Mouse (Mus musculus): ENCODE measurements at regions not wholly inside any gene's neighbourhood (a gene's known extent, or its start where the extent isn't known, plus 50 kb on each side); places are given as distances from the start of the nearest gene placed in this dataset.
"Not testable (repeated sequence)": the region's sequence is repeated elsewhere in the genome, so short reads cannot be mapped to it uniquely, and the experiment has no call there.

DNA sequence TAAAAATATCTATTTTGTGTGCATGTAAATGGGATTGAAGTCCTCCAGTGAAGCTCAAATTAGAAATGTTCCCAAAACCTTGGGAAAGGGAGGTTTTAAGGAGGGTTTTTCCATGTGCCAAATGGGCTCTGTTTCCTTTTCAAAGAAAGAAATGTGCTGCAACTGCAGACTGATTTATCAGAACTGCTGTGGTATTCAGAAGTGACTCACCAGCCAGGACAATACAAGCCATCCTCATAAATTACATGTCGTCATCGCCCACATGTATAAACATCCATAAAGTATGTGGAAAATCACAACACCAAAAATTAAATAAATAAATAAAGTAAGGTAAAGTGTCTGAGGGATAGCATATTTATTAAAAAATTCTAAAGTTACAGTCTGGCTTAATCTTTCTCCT lies 202.7 kb upstream of the Flrt2 start:
- TF ChIP-seq CEBPB (IDR thresholded peaks at IDR 0.05; ENCODE audit: insufficient read depth, poor library complexity, severe bottlenecking) (peak; percentile 83), POLR2AphosphoS2 (IDR thresholded peaks at IDR 0.05; ENCODE audit: insufficient read length, low read depth) (no peak), MAX (IDR thresholded peaks at IDR 0.05; ENCODE audit: low read depth) (peak; percentile 25)
- Histone ChIP-seq H3ac (ENCODE audit: control insufficient read depth, insufficient read length) (no peak overlapping the region), H3K27me3 (ENCODE audit: control insufficient read depth, insufficient read depth, insufficient read length) (no peaks in the 10 kb centered on the region), H3K36me3 (ENCODE audit: control insufficient read depth, insufficient read depth) (no peaks in the 10 kb centered on the region), H3K79me2 (ENCODE audit: control insufficient read depth, insufficient read depth) (no peaks in the 10 kb centered on the region), H3K4me3 (no peak overlapping the region), H3K4me2 (ENCODE audit: low read depth) (peak overlapping the region; percentile 55)

DNA sequence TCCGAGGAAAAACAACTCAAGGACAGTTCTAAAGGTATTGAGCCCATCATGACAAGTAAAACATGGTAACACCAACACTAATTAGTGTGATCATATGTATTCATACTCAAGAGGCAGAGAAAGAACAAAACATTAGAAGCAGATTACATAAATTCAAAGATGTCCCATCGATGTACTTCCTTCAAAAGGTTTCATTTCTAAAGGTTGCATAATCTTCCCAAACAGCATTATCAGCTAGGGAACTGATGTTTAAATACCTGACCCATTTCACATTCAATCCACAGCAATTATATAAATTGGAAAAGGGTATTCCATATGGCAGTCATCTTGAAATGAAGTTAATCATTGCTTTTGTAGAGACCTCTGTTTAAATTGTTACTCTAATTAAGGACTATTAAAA lies 202.2 kb upstream of the Flrt2 start:
- Histone ChIP-seq H3K4me2 (ENCODE audit: low read depth) (no peak overlapping the region), H3K79me2 (ENCODE audit: control insufficient read depth, insufficient read depth) (no peaks in the 10 kb centered on the region), H3K27me3 (ENCODE audit: control insufficient read depth, insufficient read depth, insufficient read length) (no peaks in the 10 kb centered on the region), H3K4me3 (no peak overlapping the region), H3K36me3 (ENCODE audit: control insufficient read depth, insufficient read depth) (no peaks in the 10 kb centered on the region), H3ac (ENCODE audit: control insufficient read depth, insufficient read length) (no peak overlapping the region)
- TF ChIP-seq CEBPB (IDR thresholded peaks at IDR 0.05; ENCODE audit: insufficient read depth, poor library complexity, severe bottlenecking) (0 out of 2 replicates have a peak, but pooled peaks have one; percentile 52), TCF3 (IDR thresholded peaks at IDR 0.05; ENCODE audit: insufficient read length, low read depth) (no peak)

DNA sequence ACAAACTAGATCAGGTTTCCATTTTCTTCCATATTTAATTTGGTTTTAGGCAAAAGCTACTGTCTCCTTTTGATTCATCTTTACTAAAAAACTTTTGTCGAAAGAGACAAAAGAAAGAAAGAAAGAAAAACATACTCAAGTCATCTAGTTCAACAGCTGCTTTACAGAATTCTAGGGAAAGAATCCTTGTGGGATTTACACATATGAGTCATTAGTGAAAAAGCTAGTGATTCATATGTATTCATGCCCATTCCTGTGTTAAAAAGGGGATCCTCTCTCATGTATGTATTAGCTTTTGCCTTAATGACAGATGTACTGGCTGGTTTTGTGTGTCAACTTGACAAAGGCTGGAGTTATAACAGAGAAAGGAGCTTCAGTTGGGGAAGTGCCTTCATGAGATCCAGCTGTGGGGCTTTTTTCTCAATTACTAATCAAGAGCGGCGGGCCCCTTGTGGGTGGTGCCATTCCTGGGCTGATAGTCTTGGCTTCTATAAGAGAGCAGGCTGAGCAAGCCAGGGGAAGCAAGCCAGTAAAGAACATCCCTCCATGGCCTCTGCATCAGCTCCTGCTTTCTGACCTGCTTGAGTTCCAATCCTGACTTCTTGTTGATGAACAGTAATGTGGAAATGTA lies 200.1 kb upstream of the Flrt2 start:
- not testable (repeated sequence) for H3K36me3 ChIP-seq (ENCODE audit: control insufficient read depth, insufficient read depth); H3ac ChIP-seq (ENCODE audit: control insufficient read depth, insufficient read length); H3K79me2 ChIP-seq (ENCODE audit: control insufficient read depth, insufficient read depth); H3K4me3 ChIP-seq; H3K27me3 ChIP-seq (ENCODE audit: control insufficient read depth, insufficient read depth, insufficient read length)
- peak overlapping the region; percentile 76 for H3K4me2 ChIP-seq (ENCODE audit: low read depth)

DNA sequence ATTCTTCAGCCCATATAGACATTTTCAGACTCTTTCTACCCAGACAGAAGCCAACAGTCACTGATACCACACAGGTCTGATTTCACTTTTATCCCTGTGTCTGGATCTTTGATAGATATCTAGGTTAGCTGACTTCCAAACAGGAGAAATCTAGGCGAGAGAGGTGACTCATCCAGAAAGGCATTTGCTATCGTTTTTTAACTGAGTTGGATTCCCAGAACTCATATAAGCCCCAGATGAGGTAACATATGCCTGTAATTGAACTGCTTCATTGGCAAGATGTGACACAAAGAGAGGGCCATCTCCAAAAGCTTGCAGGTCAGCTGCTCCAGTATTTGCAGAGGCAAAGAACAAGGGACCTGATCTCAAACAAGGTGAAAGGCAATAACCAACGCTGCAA lies 190.6 kb upstream of the Flrt2 start:
- Histone ChIP-seq H3K36me3 (ENCODE audit: control insufficient read depth, insufficient read depth) (no peaks in the 10 kb centered on the region), H3K27me3 (ENCODE audit: control insufficient read depth, insufficient read depth, insufficient read length) (no peaks in the 10 kb centered on the region), H3K4me2 (ENCODE audit: low read depth) (no peak overlapping the region), H3ac (ENCODE audit: control insufficient read depth, insufficient read length) (no peak overlapping the region), H3K79me2 (ENCODE audit: control insufficient read depth, insufficient read depth) (no peaks in the 10 kb centered on the region), H3K4me3 (no peak overlapping the region)
- TF ChIP-seq POLR2AphosphoS2 (IDR thresholded peaks at IDR 0.05; ENCODE audit: insufficient read length, low read depth) (no peak), CEBPB (IDR thresholded peaks at IDR 0.05; ENCODE audit: insufficient read depth, poor library complexity, severe bottlenecking) (no peak), E2F4 (IDR thresholded peaks at IDR 0.05; ENCODE audit: insufficient read depth) (no peak), SRF (IDR thresholded peaks at IDR 0.05; ENCODE audit: control insufficient read depth, insufficient read length, low read depth) (no peak), MYOG (IDR thresholded peaks at IDR 0.05; ENCODE audit: control insufficient read depth in 1 of 3, insufficient read depth in 1 of 3, insufficient read length in 2 of 3, low read depth in 2 of 3) (no peak)

DNA sequence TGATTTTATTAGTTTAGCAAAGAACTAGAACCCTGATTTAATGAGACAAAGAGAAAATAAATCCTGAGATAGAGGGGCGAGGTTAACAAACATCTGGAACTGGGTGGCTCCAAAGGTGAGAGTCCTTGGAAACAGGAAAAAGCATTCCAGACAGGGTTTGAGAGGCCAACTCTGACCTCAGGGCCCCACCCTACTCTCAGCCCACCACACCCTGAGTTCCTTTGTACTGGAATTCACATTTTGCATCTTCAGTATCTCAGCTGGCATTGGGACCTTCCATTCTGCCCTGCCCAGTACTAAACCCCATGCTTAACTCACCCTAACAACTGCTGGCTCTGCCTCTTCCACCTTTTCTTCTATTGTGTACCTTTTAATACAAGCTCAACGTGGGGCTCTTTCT lies 172.0 kb upstream of the Flrt2 start:
- H3ac ChIP-seq (ENCODE audit: control insufficient read depth, insufficient read length), result no peak overlapping the region
- TF ChIP-seq POLR2AphosphoS2 (IDR thresholded peaks at IDR 0.05; ENCODE audit: insufficient read length, low read depth), result no peak
- no peak for TF ChIP-seq TCF3 (IDR thresholded peaks at IDR 0.05; ENCODE audit: insufficient read length, low read depth)
- no peak for TF ChIP-seq REST (IDR thresholded peaks at IDR 0.05; ENCODE audit: insufficient read depth, insufficient read length)
- TF ChIP-seq POLR2A (IDR thresholded peaks at IDR 0.05; ENCODE audit: insufficient read length, low read depth), result no peak
- TF ChIP-seq MYOG (IDR thresholded peaks at IDR 0.05; ENCODE audit: control insufficient read depth in 1 of 3, insufficient read depth in 1 of 3, insufficient read length in 2 of 3, low read depth in 2 of 3), result no peak
- TF ChIP-seq TCF12 (IDR thresholded peaks at IDR 0.05; ENCODE audit: insufficient read depth, poor library complexity, severe bottlenecking), result no peak
- TF ChIP-seq SRF (IDR thresholded peaks at IDR 0.05; ENCODE audit: control insufficient read depth, insufficient read length, low read depth), result no peak
- no peak for TF ChIP-seq USF1 (IDR thresholded peaks at IDR 0.05; ENCODE audit: low read depth)
- TF ChIP-seq CEBPB (IDR thresholded peaks at IDR 0.05; ENCODE audit: insufficient read depth, poor library complexity, severe bottlenecking), result no peak
- no peak for TF ChIP-seq MYOD1 (IDR thresholded peaks at IDR 0.05; ENCODE audit: control insufficient read depth in 1 of 3, insufficient read length in 2 of 3, low read depth in 2 of 3)
- no peak for TF ChIP-seq MAX (IDR thresholded peaks at IDR 0.05; ENCODE audit: low read depth)
- no peak for TF ChIP-seq E2F4 (IDR thresholded peaks at IDR 0.05; ENCODE audit: insufficient read depth)
- H3K79me2 ChIP-seq (ENCODE audit: control insufficient read depth, insufficient read depth), result no peaks in the 10 kb centered on the region
- no peaks in the 10 kb centered on the region for H3K36me3 ChIP-seq (ENCODE audit: control insufficient read depth, insufficient read depth)
- no peaks in the 10 kb centered on the region for H3K27me3 ChIP-seq (ENCODE audit: control insufficient read depth, insufficient read depth, insufficient read length)
- H3K4me2 ChIP-seq (ENCODE audit: low read depth), result no peak overlapping the region
- no peak overlapping the region for H3K4me3 ChIP-seq

DNA sequence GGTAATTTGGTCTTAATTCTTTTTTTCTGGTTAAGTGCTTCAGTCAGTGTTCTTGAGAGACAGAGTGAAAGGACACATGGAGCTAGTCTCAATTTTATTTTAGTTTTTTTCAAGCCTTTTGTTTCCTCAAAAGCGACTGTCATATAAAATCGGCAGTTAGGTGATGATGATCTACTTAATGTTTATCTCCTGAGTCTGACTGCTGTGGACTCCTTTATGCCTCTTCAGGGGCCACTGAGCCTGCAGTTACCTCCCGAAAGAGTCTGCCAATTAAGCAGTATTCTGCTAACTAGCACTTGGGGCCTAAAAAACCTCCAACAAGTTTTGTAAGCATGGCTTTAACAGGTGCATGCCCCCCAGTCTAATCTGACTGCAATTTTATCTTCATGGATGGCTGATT lies 170.0 kb upstream of the Flrt2 start:
- H3K4me3 ChIP-seq, result no peak overlapping the region
- TF ChIP-seq POLR2AphosphoS2 (IDR thresholded peaks at IDR 0.05; ENCODE audit: insufficient read length, low read depth) (no peak), MYOG (IDR thresholded peaks at IDR 0.05; ENCODE audit: control insufficient read depth in 1 of 3, insufficient read depth in 1 of 3, insufficient read length in 2 of 3, low read depth in 2 of 3) (no peak), POLR2A (IDR thresholded peaks at IDR 0.05; ENCODE audit: insufficient read length, low read depth) (no peak), CEBPB (IDR thresholded peaks at IDR 0.05; ENCODE audit: insufficient read depth, poor library complexity, severe bottlenecking) (no peak), TCF12 (IDR thresholded peaks at IDR 0.05; ENCODE audit: insufficient read depth, poor library complexity, severe bottlenecking) (no peak), MYOD1 (IDR thresholded peaks at IDR 0.05; ENCODE audit: control insufficient read depth in 1 of 3, insufficient read length in 2 of 3, low read depth in 2 of 3) (no peak), TCF3 (IDR thresholded peaks at IDR 0.05; ENCODE audit: insufficient read length, low read depth) (no peak), MAX (IDR thresholded peaks at IDR 0.05; ENCODE audit: low read depth) (no peak), REST (IDR thresholded peaks at IDR 0.05; ENCODE audit: insufficient read depth, insufficient read length) (no peak), E2F4 (IDR thresholded peaks at IDR 0.05; ENCODE audit: insufficient read depth) (no peak), USF1 (IDR thresholded peaks at IDR 0.05; ENCODE audit: low read depth) (no peak), SRF (IDR thresholded peaks at IDR 0.05; ENCODE audit: control insufficient read depth, insufficient read length, low read depth) (no peak)
- H3K4me2 ChIP-seq (ENCODE audit: low read depth), result no peak overlapping the region
- H3K79me2 ChIP-seq (ENCODE audit: control insufficient read depth, insufficient read depth), result no peaks in the 10 kb centered on the region
- H3K27me3 ChIP-seq (ENCODE audit: control insufficient read depth, insufficient read depth, insufficient read length), result no peaks in the 10 kb centered on the region
- H3K36me3 ChIP-seq (ENCODE audit: control insufficient read depth, insufficient read depth), result no peaks in the 10 kb centered on the region
- H3ac ChIP-seq (ENCODE audit: control insufficient read depth, insufficient read length), result no peak overlapping the region
